Mouse (Mus musculus) embryonic stem cell, embryonic (primary cell): ENCODE data around the gene Gm11037.

Experiments used
- CTCF ChIA-PET, 4 experiments: fragments of 300-600 bp in 2 of 4; fragments of 350-600 bp in 2 of 4; sonication (Branson Sonifier 250); formaldehyde crosslinking; loops; one replicate each; lab custom pipeline; 2022; ENCODE audit warnings: inconsistent platforms in 2 of 4; lab: Charles Lee
- POLR2A ChIA-PET, 4 experiments: fragments of 300-600 bp in 2 of 4; fragments of 350-600 bp in 2 of 4; sonication (Branson Sonifier 250); formaldehyde crosslinking; loops; one replicate each; lab custom pipeline; 2022; ENCODE audit warnings: antibody characterized with exemption in 4 of 4, inconsistent platforms in 1 of 4; lab: Charles Lee

The Gm11037 gene

GRCm38 (mm10) chr2:131178828-131179245, 45.5 kb downstream of the Gm11037 start:
- ChIA-PET POLR2A (interaction anchor here (0.6 to 2.4 kb wide), 47 partner anchors 8 to 515 kb away, joined by 3 to 22 read pairs (median 4); partner anchors contain the start of genes 1700037H04Rik (in 3 of the 4), Mavs (in 2 of the 4), Pank2 (in 2 of the 4) and Rnf24 (in 2 of the 4)), CTCF (interaction anchor here in 3 of 4 experiments (0.7 to 4.1 kb wide), 9 partner anchors 8 to 77 kb away, joined by 3 to 11 read pairs (median 4); partner anchors contain the start of gene 1700037H04Rik (in 1 of the 3))

DNA sequence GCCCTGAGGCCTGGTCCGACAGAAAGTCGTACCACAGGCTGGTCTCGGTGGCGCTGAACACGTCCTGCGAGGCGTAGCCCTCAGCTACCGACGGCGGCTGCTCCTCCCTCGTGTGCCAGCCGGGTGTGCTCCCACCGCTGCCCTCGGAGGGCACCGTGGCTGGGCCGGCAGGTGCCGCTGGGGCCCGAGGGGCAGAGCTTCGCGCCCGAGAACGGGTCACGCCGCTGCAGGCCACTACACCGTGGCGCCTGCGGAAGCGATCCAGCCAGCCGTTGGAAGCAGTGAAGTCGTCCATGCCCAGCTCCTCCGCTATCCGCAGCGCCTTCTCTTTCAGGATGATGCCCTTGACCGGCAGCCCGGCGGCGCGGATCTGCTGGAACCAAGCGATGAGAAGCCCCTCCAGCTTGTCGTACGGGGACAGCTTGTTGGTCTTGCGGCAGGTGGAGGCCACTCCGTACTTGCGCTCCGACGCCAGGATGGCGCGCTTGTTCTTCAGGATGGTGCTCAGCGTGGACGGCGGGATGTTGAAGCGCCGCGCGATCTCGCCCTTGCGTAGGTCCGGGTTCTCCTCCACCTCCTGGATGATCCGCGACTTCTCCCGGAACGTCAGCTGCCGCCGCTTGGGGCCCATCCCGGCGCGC, 46.1 kb downstream of the Gm11037 start:
- POLR2A ChIA-PET, result interaction anchor here (0.6 to 2.4 kb wide), 49 partner anchors 8 to 515 kb away, joined by 3 to 22 read pairs (median 4); partner anchors contain the start of genes 1700037H04Rik (in 3 of the 4), Mavs (in 2 of the 4), Pank2 (in 2 of the 4) and Rnf24 (in 2 of the 4)
- CTCF ChIA-PET, result interaction anchor here in 3 of 4 experiments (0.7 to 4.1 kb wide), 9 partner anchors 8 to 76 kb away, joined by 3 to 11 read pairs (median 4); partner anchors contain the start of gene 1700037H04Rik (in 1 of the 3)

GRCm38 (mm10) chr2:131179990-131180587, 46.8 kb downstream of the Gm11037 start, which contains the start of gene Cenpb:
Gene Cenpb (minus strand): TSS chr2:131180067.
- POLR2A ChIA-PET, result interaction anchor here (0.5 to 2.4 kb wide), 24 partner anchors 9 to 151 kb away, joined by 3 to 22 read pairs (median 5); partner anchors contain the start of genes 1700037H04Rik (in 2 of the 4), Mavs (in 1 of the 4) and Pank2 (in 1 of the 4)

More at GRCm38 (mm10) chr2:131179990-131180587, 46.8 kb downstream of the Gm11037 start, which contains the start of gene Cenpb:
- CTCF ChIA-PET, result interaction anchor here in 3 of 4 experiments (1.2 to 4.1 kb wide), 4 partner anchors 9 to 30 kb away, joined by 3 to 11 read pairs (median 4); no protein-coding TSS in a partner anchor
